Mouse (Mus musculus): Measurements from ENCODE around the gene Rpl36-ps4. TPM values are rescaled to one million over a fixed set of nuclear protein-coding genes. Genes with fewer than 3 reads are reported as not detected.
"Not testable (repeated sequence)": the region's sequence is repeated elsewhere in the genome, so short reads cannot be mapped to it uniquely, and the experiment has no call there.

Gene Rpl36-ps4
- total RNA-seq, 2 experiments from 2014 or later: not detected

- no peak for DNase-seq (ENCODE audit: low spot score in 2 of 2)
These were observed 15.4 kb downstream of the Rpl36-ps4 start for GRCm38 (mm10) chr17:87936156-87936555.

- peak; percentile 51 to 57 for DNase-seq (ENCODE audit: low spot score in 2 of 2)
These were observed 28.3 kb downstream of the Rpl36-ps4 start for GRCm38 (mm10) chr17:87948965-87949584.

- DNase-seq (ENCODE audit: low spot score in 2 of 2): not testable (repeated sequence)
These were observed 33.9 kb downstream of the Rpl36-ps4 start for GRCm38 (mm10) chr17:87954618-87955124.

GRCm38 (mm10) chr17:87957096-87957840, 36.5 kb downstream of the Rpl36-ps4 start:
- no peak for DNase-seq (ENCODE audit: low spot score in 2 of 2)

GRCm38 (mm10) chr17:87958283-87958682, 37.5 kb downstream of the Rpl36-ps4 start:
- no peak for DNase-seq (ENCODE audit: low spot score in 2 of 2)

GRCm38 (mm10) chr17:87959406-87959805, 38.6 kb downstream of the Rpl36-ps4 start:
- DNase-seq (ENCODE audit: low spot score in 2 of 2): not testable (repeated sequence)

GRCm38 (mm10) chr17:87959931-87960330, 39.2 kb downstream of the Rpl36-ps4 start:
- not testable (repeated sequence) for DNase-seq (ENCODE audit: low spot score in 2 of 2)

GRCm38 (mm10) chr17:87963081-87964075, 42.6 kb downstream of the Rpl36-ps4 start:
- DNase-seq (ENCODE audit: low spot score in 2 of 2): no peak

- not testable (repeated sequence) for DNase-seq (ENCODE audit: low spot score in 2 of 2)
These were observed 47.7 kb downstream of the Rpl36-ps4 start for GRCm38 (mm10) chr17:87968483-87968926.

Other genes with a start within 250 kb of the Rpl36-ps4 start
- 10 to 100 TPM; 39.5 to 45.2 TPM for gene Msh2, start 248.6 kb upstream of the Rpl36-ps4 start, total RNA-seq (2021)
- under 1 TPM; 0.20 to 0.64 TPM for gene Kcnk12, start 123.0 kb upstream of the Rpl36-ps4 start, total RNA-seq (2021)
- gene Msh6, start 54.1 kb downstream of the Rpl36-ps4 start, total RNA-seq (2021): 10 to 100 TPM; 26.4 to 30.1 TPM
- gene Fbxo11, start 144.3 kb downstream of the Rpl36-ps4 start, total RNA-seq (2021): 10 to 100 TPM; 74.0 to 76.3 TPM